Mouse (Mus musculus): ENCODE data around the gene Srrm3.

Srrm3 gene

DNA sequence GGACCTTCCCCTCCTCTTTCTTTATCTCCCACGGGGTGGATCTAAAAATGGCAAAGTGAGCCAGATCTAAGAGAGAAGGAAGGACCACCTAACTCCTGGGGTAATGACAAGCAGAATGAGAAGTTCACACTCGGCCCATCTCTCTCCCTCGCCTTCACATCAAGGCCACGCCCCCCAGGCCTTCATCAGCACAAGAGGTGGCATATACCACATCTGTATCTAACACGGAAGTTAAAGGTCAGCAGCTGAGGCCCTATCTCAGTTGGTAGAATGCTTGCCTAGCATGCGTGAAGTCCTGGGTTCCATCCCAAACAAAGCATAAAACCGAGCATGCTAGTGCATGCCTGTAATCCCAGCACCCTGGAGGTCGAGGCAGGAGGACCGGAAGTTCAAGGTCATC lies 67.1 kb downstream of the Srrm3 start:
- no peak for DNase-seq

DNA sequence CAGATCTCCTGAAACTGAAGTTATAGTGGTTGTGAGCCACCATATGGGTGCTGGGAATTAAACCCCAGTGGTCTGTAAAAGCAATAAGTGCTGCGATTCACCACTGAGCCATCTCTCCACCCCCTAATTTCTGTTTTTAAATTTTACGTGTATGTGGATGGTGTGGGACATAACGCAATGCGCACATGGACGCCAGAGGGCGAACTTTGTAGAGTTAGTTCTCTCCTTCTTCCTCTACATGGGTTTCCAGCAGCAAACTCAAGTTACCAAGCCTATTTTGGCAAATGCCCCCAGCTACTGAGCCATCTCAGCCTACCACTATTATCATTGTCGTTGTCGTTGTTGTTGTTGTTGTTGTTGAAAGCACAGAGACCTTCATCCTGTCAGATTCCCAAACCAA lies 70.5 kb downstream of the Srrm3 start:
- DNase-seq, result no peak

- DNase-seq, result no peak
Observed at GRCm38 (mm10) chr5:135877831-135878231, 71.1 kb downstream of the Srrm3 start.

DNA sequence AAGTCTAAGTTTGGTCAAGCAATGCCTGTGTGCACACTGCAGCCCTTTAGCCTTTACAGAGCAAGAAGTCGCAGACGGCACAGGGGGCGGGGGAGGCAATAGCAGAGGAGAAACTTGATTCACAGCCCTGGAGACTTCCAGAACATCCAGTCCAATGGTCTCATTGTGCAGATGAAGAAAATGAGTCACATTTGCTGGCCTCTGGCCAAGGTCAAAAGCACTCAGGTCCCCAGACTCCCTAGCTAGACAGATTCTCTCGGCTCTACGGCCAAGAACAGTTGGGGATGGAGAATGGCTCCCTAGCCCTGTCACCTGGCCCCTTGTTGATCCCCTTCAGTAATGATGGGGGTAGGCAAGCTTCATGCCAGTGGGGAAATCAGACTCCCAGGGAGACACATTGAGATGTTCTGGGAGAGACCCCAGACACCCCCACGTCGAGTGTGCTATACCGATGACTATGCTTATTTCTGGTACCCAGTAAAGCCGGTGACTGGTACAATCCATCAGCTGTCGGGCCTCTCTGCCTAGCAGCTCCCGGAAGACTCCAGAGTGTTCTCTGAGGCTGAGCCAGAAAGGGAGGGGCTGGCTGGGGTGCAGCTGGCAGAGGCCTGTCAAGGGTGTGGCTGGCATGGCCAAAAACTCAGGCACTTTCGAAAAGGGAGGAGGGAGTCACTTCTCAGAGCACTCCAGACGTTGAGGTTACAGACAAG lies 72.9 kb downstream of the Srrm3 start:
- DNase-seq, result peak; percentile 19 to 25

DNA sequence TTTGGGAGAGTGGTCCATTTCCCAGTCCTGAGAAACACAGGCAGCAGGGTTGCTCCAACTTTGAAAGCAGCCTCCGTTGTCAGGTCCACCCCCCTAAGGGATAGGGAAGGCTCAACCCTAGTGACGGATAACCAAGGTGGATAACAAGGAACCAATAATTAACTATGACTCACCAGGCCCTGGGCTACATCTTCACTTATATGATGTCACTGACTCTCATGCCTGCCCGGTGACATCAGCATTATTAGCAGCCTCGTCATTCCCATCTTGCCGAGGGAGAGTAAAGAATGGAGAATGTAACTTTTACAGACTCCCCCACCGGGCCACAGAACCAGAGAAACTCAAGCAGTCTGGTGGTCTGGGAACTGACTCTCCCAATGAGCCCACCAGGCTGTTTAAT lies 78.0 kb downstream of the Srrm3 start:
- no peak for DNase-seq

DNA sequence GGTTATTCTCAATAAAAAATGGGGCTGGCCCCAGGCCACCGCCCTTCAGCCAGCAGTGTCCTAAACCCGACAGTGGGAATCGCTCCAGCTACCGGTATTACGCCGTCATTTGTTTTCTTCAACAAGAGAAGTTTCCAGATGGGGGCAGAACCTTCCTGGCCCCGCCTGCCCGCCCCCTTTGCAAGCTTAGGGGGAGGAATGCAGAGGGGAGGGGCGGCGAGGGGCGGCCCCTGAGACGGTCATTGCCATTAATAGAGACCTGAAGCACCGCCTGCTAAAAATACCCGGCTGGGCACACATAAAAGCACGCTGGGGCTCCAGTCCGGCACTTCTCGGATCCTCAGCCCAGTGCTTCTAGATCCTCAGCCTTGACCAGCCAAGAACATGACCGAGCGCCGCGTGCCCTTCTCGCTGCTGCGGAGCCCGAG lies 81.0 kb downstream of the Srrm3 start, which contains the start of gene Hspb1:
Gene Hspb1, plus strand, starts transcription at position 245 of the 428 bp plus-strand sequence.
- DNase-seq, result peak; percentile 24 to 25

- DNase-seq, result no peak
Observed at GRCm38 (mm10) chr5:135888405-135889215, 81.9 kb downstream of the Srrm3 start.

DNA sequence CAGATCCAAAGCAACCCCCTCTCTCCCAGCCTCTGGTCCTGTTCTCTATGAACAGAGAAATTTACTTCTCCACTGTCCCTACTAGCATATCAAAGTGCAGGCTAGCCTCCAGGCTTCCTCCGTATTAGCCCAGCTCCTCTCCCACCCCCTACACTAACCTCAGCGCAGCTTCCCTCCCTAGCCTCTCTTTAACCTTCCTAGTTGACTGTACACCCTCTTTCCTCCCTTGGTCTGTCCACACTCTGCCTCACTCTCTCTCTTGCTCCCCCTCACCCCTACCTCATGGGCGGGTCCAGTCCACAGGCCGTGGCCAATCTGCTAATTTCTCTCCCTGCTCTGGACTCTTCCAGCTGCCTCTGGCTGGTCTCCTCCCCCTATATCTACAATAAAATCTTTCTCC lies 83.6 kb downstream of the Srrm3 start:
- DNase-seq, result no peak

GRCm38 (mm10) chr5:135890920-135891319 lies 84.2 kb downstream of the Srrm3 start:
- DNase-seq, result no peak

- DNase-seq, result no peak
Observed at GRCm38 (mm10) chr5:135892589-135893351, 86.1 kb downstream of the Srrm3 start.

DNA sequence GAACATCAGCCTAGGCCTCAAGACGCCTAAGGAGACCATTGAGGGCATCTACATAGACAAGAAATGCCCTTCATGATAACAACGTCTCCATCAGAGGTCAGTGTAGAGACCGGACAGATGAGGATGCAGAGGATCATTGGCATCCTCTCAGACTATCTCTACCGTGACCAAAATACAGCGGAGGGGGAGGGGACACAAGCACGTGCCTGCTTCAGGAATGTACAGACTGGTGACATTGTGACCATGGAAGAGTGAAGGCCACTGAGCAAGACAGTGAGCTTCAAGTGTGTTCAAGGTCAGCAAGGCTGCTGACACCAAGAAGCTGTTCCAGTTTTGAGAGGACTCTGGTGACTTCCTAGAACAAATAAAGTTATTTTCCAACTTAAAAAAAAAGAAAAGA lies 88.3 kb downstream of the Srrm3 start:
- DNase-seq, result no peak

DNA sequence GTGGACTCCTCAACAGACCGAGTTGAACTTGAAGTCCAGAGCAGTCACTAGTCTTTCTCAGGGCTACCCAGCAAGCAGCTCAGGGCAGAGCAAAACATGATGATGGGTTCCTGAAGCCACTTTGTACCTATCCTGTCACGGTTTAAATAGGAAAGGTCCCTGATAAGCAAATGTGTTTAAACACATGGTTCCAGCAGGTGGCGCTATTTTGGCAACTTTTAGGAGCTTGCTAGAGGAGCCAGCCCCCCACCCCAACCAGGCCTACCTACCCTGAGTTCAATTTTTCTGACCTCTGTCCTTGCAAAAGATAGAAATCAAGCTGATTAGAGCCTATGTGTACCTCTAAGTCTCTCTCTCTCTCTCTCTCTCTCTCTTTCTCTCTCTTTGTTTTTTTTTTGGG lies 91.3 kb downstream of the Srrm3 start:
- no peak for DNase-seq

DNA sequence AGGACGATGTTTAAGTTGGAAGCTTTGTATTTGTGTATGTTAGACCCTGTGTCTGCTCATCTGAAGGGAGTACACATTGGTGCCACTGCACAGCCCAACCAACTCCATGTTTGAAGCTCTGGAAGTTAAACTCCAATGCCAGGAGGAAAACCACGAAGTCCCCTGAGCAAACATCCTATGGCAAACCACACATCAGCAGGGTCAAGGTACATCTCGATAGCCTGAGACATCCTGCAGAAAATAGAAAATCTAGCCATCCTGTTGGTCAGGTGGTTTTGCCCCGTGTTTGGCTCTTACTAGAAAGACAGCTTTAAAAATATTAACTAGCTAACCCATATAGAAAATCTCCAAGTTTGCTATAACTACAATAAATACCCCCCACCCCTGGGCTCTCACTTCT lies 92.3 kb downstream of the Srrm3 start:
- DNase-seq, result no peak

DNA sequence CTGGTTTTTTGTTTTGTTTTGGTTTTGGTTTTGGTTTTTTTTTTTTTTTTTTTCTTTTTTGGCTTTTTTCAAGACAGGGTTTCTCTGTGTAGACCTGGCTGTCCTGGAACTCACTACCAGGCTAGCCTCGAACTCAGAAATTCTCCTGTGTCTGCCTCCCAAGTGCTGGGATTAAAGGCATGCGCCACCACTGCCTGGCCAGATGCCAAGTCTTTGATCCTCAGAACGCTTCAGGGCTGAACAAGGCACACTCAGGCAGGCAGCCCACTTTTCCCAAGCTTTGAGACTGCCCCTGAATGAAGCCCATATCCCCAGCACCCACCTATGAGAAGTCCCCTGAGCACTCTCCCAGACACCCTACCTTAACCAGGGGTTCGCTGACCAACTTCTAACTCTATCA lies 93.1 kb downstream of the Srrm3 start:
- DNase-seq, result no peak

- no peak for DNase-seq
Observed at GRCm38 (mm10) chr5:135900701-135901100, 94.0 kb downstream of the Srrm3 start.

DNA sequence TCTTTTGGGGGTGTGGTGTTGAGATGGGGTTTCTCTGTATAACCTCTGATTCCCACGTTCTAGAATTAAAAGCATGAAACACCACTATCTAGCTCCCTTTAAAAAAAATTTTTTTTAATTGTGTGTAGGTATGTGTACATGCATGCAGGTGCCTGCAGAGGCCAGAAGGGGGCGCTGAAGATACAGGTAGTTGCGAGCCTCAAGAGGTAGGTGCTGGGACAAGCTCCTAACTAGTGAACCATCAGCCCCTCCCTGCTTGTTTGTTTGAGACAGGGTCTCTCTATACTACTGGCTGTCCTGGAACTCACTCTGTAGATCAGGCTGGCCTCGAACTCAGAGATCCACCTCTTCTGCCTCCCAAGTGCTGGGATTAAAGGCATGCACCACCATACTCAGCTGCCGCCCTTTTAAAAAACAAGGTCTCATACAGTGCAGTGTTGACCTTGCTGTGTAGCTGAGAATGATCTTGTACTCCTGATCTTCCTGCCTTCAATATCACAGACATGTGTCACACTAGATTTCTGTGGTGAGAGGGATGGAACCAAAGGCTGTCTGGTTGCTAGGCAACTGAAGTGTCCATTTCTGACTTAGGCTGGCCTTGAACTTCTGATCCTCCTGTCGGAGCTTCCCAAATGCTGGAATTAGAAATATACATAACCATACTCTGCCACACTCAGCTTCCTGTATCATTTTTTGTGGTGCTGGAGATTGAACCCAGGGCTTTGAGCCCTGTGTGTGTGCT lies 94.8 kb downstream of the Srrm3 start:
- DNase-seq, result no peak

- no peak for DNase-seq
Observed at GRCm38 (mm10) chr5:135903058-135903457, 96.4 kb downstream of the Srrm3 start.

GRCm38 (mm10) chr5:135903551-135904151 lies 97.0 kb downstream of the Srrm3 start:
- peak; percentile 39 to 44 for DNase-seq

- no peak for DNase-seq
Observed at GRCm38 (mm10) chr5:135904259-135904658, 97.6 kb downstream of the Srrm3 start.

GRCm38 (mm10) chr5:135905320-135906225 lies 98.9 kb downstream of the Srrm3 start:
- no peak for DNase-seq

DNA sequence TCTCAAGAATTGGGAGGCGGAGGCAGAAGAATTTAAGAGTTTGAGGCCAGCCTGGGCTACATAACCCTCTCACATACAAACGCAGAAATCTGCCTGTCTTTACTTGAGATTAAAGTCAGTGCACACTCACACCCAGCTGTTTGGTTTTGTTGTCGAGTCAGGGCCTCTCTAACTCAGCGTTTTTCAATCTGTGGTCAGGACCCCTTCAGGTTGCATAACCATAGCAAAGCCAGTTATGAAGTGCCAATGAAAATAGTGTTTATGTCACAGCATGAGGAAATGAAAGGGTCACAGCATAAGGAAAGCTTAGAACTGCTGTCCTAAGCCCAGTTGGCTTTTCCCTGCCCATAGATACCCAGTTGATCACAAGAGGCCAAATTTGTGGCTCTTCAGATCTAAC lies 100.2 kb downstream of the Srrm3 start:
- DNase-seq, result no peak
